Mouse (Mus musculus) midbrain, embryonic 10.5 days (tissue): ENCODE results near the gene Top3a. TPM values are rescaled to one million over a fixed set of nuclear protein-coding genes. Genes with fewer than 3 reads are reported as not detected.

Experiments
- DNase-seq: peaks from one replicate; pipeline ENCODE4 v3.0.0-alpha.2; 2017; ENCODE audit warnings: low spot score
- H3K27ac ChIP-seq: fragments of 300-500 bp; sonication (generic); replicated peaks from 2 replicates; pipeline ENCODE4 v1.5.1; 2016; ENCODE audit warnings: mild to moderate bottlenecking
- H3K27me3 ChIP-seq: fragments of 300-500 bp; sonication (generic); 2 replicates; pipeline ENCODE4 v1.6.1; 2016; ENCODE audit warnings: low read depth, mild to moderate bottlenecking; ENCODE audit not compliant: poor library complexity, severe bottlenecking
- H3K36me3 ChIP-seq: fragments of 300-500 bp; sonication (generic); 2 replicates; pipeline ENCODE4 v1.6.1; 2016; ENCODE audit warnings: mild to moderate bottlenecking, moderate library complexity
- H3K4me1 ChIP-seq: fragments of 300-500 bp; sonication (generic); 2 replicates; pipeline ENCODE4 v1.6.1; 2016
- H3K4me3 ChIP-seq: fragments of 300-500 bp; sonication (generic); 2 replicates; pipeline ENCODE4 v1.5.1; 2016; ENCODE audit warnings: mild to moderate bottlenecking, moderate library complexity
- H3K9me3 ChIP-seq: fragments of 300-500 bp; sonication (generic); replicated peaks from 2 replicates; pipeline ENCODE4 v1.6.1; 2016; ENCODE audit warnings: mild to moderate bottlenecking
- WGBS: fragments of 180-500 bp; shearing (Covaris S2); methylation state at CpG from one replicate; pipeline ENCODE4 v1.1.7; 2016; 5-methylcytosine and 5-hydroxymethylcytosine counted together
- polyA plus RNA-seq: library from polyadenylated mRNA; unstranded; fragments of >200 nt; fragmentation: Nextera tagmentation; extraction: Ambion mirVana; gene quantifications from 2 replicates; pipeline ENCODE4 v1.2.1, GENCODE M21; 2016

The Top3a gene
- polyA plus RNA-seq, 1 experiment from 2014 or later: 23.2 TPM

DNA sequence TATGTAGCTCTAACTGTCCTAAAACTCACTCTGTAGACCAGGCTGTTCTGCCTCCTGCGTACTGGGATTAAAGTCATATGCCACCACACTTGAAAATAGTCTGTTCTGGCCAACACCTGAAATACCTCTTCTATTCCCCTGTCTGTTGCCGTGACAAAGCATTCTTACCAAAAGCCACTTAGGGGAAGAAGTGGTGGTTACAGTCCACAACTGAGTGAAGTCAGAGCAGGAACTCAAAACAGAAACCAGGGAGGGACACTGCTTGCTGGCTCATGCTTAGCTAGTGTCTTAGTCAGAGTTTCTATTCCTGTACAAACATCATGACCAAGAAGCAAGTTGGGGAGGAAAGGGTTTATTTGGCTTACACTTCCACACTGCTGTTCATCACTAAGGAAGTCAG lies 7.8 kb downstream of the Top3a start:
- Histone ChIP-seq H3K27ac (no peak overlapping the region), H3K36me3 (peaks cover 17% of the 10 kb centered on the region), H3K4me1 (no peaks in the 10 kb centered on the region), H3K9me3 (no peaks in the 10 kb centered on the region), H3K4me3 (no peak overlapping the region), H3K27me3 (no peaks in the 10 kb centered on the region)
- 91% methylated on average over 2 of the region's 2 CpGs for WGBS
- no peak for DNase-seq

DNA sequence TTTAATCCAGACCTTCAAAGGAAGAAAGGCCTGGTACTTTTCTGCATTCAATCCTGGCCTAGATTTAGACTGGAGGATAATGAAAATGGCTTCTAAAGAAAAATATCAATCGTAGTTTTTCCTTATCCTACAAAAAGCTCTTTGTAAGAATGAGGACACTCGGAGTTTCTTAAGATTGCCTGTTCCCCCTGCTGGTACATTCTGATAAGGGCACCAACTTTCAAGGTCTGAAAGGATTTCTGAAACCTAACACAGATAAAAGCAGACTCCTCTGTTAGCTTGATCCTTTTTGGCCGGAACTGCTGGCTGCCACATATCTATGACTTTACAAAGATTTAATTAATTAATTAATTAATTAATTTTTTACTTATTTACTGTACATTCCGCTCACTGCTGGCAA lies 10.2 kb downstream of the Top3a start:
- no peaks in the 10 kb centered on the region for H3K4me1 ChIP-seq
- H3K27ac ChIP-seq: no peak overlapping the region
- 87% methylated on average over 4 of the region's 4 CpGs for WGBS
- H3K9me3 ChIP-seq: no peaks in the 10 kb centered on the region
- H3K36me3 ChIP-seq: peaks cover 37% of the 10 kb centered on the region
- H3K4me3 ChIP-seq: no peak overlapping the region
- DNase-seq: no peak
- no peaks in the 10 kb centered on the region for H3K27me3 ChIP-seq

DNA sequence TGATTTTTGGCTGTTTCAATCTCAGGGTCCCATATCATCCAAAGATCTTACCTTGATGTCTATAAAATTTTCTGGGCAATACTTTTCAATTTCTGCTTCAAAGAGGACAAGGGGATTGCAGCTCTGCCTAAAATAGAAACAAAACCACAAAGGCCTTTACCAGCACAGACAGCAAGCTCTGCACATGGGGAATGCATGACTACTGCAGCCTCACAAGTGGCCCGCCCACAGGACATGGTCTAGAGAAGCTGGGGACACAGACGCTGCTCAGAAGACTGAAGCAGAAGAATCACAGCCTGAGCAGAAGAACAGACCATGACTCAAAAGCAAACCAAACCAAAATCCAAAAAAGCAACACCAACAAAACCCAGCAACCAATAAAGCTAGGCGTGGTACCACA lies 15.5 kb downstream of the Top3a start:
- H3K27me3 ChIP-seq: no peaks in the 10 kb centered on the region
- DNase-seq: no peak
- no peaks in the 10 kb centered on the region for H3K9me3 ChIP-seq
- 91% methylated on average over 3 of the region's 3 CpGs for WGBS
- H3K36me3 ChIP-seq: peaks cover 86% of the 10 kb centered on the region
- H3K4me3 ChIP-seq: no peak overlapping the region
- no peaks in the 10 kb centered on the region for H3K4me1 ChIP-seq
- no peak overlapping the region for H3K27ac ChIP-seq

- H3K27me3 ChIP-seq: no peaks in the 10 kb centered on the region
- DNase-seq: no peak
- peaks cover 97% of the 10 kb centered on the region for H3K36me3 ChIP-seq
- no peaks in the 10 kb centered on the region for H3K9me3 ChIP-seq
- no peaks in the 10 kb centered on the region for H3K4me1 ChIP-seq
- H3K27ac ChIP-seq: no peak overlapping the region
- WGBS: 91% methylated on average over 7 of the region's 7 CpGs
- H3K4me3 ChIP-seq: no peak overlapping the region
These were observed 21.6 kb downstream of the Top3a start for GRCm38 (mm10) chr11:60755570-60755969.

DNA sequence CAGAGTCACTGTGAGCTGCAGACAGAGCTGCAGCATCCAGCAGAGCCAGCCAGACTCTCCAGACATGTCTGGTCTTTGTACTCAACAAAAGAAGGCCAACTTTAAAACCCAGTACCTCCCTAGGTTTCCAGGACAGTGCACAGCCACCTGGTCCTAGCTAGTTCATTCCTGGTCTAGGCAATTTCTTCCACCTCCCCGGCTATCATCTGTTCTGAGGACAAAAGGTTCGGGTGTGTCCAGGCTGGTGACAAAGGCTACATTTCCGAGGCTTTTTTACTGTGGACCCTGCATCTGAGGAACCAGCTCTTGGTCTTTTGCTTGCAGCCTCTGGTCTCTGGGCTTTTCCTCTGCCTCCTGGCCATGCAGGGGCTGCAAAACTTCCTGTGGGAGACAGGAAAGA lies 36.8 kb downstream of the Top3a start:
- DNase-seq: no peak
- Histone ChIP-seq H3K9me3 (no peaks in the 10 kb centered on the region), H3K4me3 (no peak overlapping the region), H3K27ac (no peak overlapping the region), H3K4me1 (no peaks in the 10 kb centered on the region), H3K27me3 (no peaks in the 10 kb centered on the region), H3K36me3 (peaks cover 85% of the 10 kb centered on the region)
- 87% methylated on average over 3 of the region's 3 CpGs for WGBS

DNA sequence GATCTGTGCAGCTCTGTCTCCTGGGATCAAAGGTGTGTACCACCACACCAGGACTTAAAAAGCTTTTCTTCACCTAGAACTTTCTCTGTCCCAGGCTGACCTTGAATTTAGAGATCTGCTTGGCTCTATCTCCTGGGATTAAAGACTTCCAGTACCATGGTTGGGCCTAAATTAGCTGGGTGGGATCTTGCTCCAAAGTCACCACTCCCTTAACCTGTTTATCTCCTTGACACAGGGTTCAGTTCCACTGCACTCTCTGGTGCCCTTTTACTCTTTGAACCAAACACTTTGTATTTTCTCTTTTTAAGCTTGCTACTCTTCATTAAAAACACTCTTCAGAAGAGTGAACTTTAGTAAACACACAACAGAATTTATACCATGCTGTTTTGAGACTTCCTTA lies 39.7 kb downstream of the Top3a start:
- H3K36me3 ChIP-seq: peaks cover 73% of the 10 kb centered on the region

DNA sequence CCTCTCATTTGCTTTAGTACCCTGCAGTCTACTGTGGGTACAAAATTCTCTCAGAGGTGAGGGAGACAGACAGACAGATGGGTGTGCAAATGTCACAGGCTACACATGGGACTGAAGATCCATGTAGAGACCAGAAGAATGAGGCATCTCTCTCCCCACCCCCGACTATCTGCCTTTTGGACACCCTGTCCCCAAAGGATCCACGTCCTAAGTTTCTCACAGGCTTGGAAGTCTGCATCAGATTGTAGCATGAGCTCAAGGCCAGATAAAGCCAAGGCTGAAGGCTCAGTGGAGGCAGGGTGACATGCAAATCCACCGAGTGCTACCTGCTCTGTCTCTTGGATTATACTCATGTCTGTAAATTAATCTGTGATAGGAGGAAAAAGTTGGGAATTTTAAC lies 40.7 kb downstream of the Top3a start:
- no peaks in the 10 kb centered on the region for H3K4me1 ChIP-seq
- no peaks in the 10 kb centered on the region for H3K27me3 ChIP-seq
- no peak overlapping the region for H3K4me3 ChIP-seq
- H3K36me3 ChIP-seq: peaks cover 73% of the 10 kb centered on the region
- H3K9me3 ChIP-seq: no peaks in the 10 kb centered on the region
- 81% methylated on average over 3 of the region's 3 CpGs for WGBS
- no peak for DNase-seq
- H3K27ac ChIP-seq: no peak overlapping the region

More for the DNA sequence above, 39.7 kb downstream of the Top3a start:
- no peak overlapping the region for H3K4me3 ChIP-seq
- H3K4me1 ChIP-seq: no peaks in the 10 kb centered on the region
- H3K27ac ChIP-seq: no peak overlapping the region
- H3K9me3 ChIP-seq: no peaks in the 10 kb centered on the region
- DNase-seq: no peak
- H3K27me3 ChIP-seq: no peaks in the 10 kb centered on the region

GRCm38 (mm10) chr11:60735191-60735590 lies 42.0 kb downstream of the Top3a start:
- H3K36me3 ChIP-seq: peaks cover 72% of the 10 kb centered on the region
- WGBS: 77% methylated on average over 5 of the region's 5 CpGs

GRCm38 (mm10) chr11:60734206-60734605 lies 43.0 kb downstream of the Top3a start:
- H3K4me1 ChIP-seq: peaks cover 6% of the 10 kb centered on the region
- H3K27me3 ChIP-seq: no peaks in the 10 kb centered on the region
- H3K36me3 ChIP-seq: peaks cover 62% of the 10 kb centered on the region
- H3K4me3 ChIP-seq: no peak overlapping the region
- WGBS: 86% methylated on average over 2 of the region's 2 CpGs
- H3K9me3 ChIP-seq: no peaks in the 10 kb centered on the region
- no peak for DNase-seq
- no peak overlapping the region for H3K27ac ChIP-seq

More at GRCm38 (mm10) chr11:60735191-60735590, 42.0 kb downstream of the Top3a start:
- Histone ChIP-seq H3K4me3 (no peak overlapping the region), H3K27ac (no peak overlapping the region), H3K27me3 (no peaks in the 10 kb centered on the region), H3K4me1 (no peaks in the 10 kb centered on the region), H3K9me3 (no peaks in the 10 kb centered on the region)
- DNase-seq: no peak

- DNase-seq: no peak
- Histone ChIP-seq H3K4me1 (peaks cover 31% of the 10 kb centered on the region), H3K4me3 (no peak overlapping the region), H3K27me3 (no peaks in the 10 kb centered on the region), H3K27ac (no peak overlapping the region), H3K9me3 (no peaks in the 10 kb centered on the region), H3K36me3 (peaks cover 43% of the 10 kb centered on the region)
- WGBS: 94% methylated on average over 14 of the region's 14 CpGs
These were observed 45.9 kb downstream of the Top3a start for GRCm38 (mm10) chr11:60731251-60731650.

- WGBS: 89% methylated on average over 9 of the region's 9 CpGs
- Histone ChIP-seq H3K27ac (no peak overlapping the region), H3K9me3 (no peaks in the 10 kb centered on the region), H3K4me1 (peaks cover 35% of the 10 kb centered on the region), H3K36me3 (peaks cover 41% of the 10 kb centered on the region), H3K27me3 (no peaks in the 10 kb centered on the region), H3K4me3 (no peak overlapping the region)
- DNase-seq: no peak
These were observed 47.0 kb downstream of the Top3a start for GRCm38 (mm10) chr11:60730169-60730568.

- Histone ChIP-seq H3K4me1 (peaks cover 35% of the 10 kb centered on the region), H3K9me3 (no peaks in the 10 kb centered on the region), H3K4me3 (peak overlapping the region; percentile 94), H3K27ac (peak overlapping the region; percentile 92; the same call in 1 of the 2 replicates), H3K36me3 (peaks cover 50% of the 10 kb centered on the region), H3K27me3 (no peaks in the 10 kb centered on the region)
- no peak for DNase-seq
- WGBS: 82% methylated on average over 6 of the region's 6 CpGs
These were observed 47.9 kb downstream of the Top3a start for GRCm38 (mm10) chr11:60729217-60729641.

- under 1% methylated on average over 44 of the region's 44 CpGs for WGBS
- H3K27me3 ChIP-seq: no peaks in the 10 kb centered on the region
- H3K4me3 ChIP-seq: peak within 1 kb of the TSS; percentile 94
- H3K9me3 ChIP-seq: no peaks in the 10 kb centered on the region
- DNase-seq: peak; percentile 94
- H3K27ac ChIP-seq: peak within 1 kb of the TSS; percentile 92
- peaks cover 51% of the 10 kb centered on the region for H3K36me3 ChIP-seq
- H3K4me1 ChIP-seq: peaks cover 35% of the 10 kb centered on the region
These were observed 48.9 kb downstream of the Top3a start, which contains the start of gene Mief2 for GRCm38 (mm10) chr11:60728260-60728761. TSS of gene Mief2 (plus strand) at chr11:60728398.
